Mouse (Mus musculus): ENCODE measurements around the gene Nt5c2. TPM values are rescaled to one million over a fixed set of nuclear protein-coding genes. Genes with fewer than 3 reads are reported as not detected.
A peak's percentile ranks its signal among the peaks of the same experiment; 100 is the strongest.

Nt5c2 gene
- polyA plus RNA-seq, 1 experiment from 2014 or later: 73.5 TPM

GRCm38 (mm10) chr19:46857277-46857989 is 157.5 kb downstream of the Nt5c2 start:
- Histone ChIP-seq H3K27ac (ENCODE audit: low read depth, low read length) (no peak overlapping the region), H3K9ac (ENCODE audit: low read length) (no peak overlapping the region), H3K4me1 (ENCODE audit: control insufficient read depth, insufficient read depth, low read length) (peaks cover 11% of the 10 kb centered on the region), H3K4me3 (ENCODE audit: low read depth, low read length) (no peak overlapping the region), H3K36me3 (ENCODE audit: control insufficient read depth, insufficient read depth, low read length) (no peaks in the 10 kb centered on the region), H3K27me3 (ENCODE audit: control insufficient read depth, insufficient read depth, low read length) (no peaks in the 10 kb centered on the region), H3K4me2 (no peak overlapping the region), H3K9me3 (ENCODE audit: control insufficient read depth, low read length) (no peaks in the 10 kb centered on the region)
- 67% methylated on average over 9 of the region's 9 CpGs for WGBS
- DNase-seq (ENCODE audit: low spot score, missing footprints) (no peak), ATAC-seq (ENCODE audit: low FRiP score) (no peak)

- Histone ChIP-seq H3K4me3 (ENCODE audit: low read depth, low read length) (no peak overlapping the region), H3K27ac (ENCODE audit: low read depth, low read length) (peak overlapping the region; percentile 14; the same call in 1 of the 2 replicates), H3K36me3 (ENCODE audit: control insufficient read depth, insufficient read depth, low read length) (no peaks in the 10 kb centered on the region), H3K9ac (ENCODE audit: low read length) (peak overlapping the region; percentile 30; the same call in 1 of the 2 replicates), H3K27me3 (ENCODE audit: control insufficient read depth, insufficient read depth, low read length) (no peaks in the 10 kb centered on the region), H3K9me3 (ENCODE audit: control insufficient read depth, low read length) (no peaks in the 10 kb centered on the region), H3K4me2 (peak overlapping the region; percentile 9; the same call in 1 of the 2 replicates), H3K4me1 (ENCODE audit: control insufficient read depth, insufficient read depth, low read length) (peaks cover 11% of the 10 kb centered on the region)
- no peak for DNase-seq (ENCODE audit: low spot score, missing footprints)
- ATAC-seq (ENCODE audit: low FRiP score): no peak
- 19% methylated on average over 10 of the region's 10 CpGs for WGBS
Measured at GRCm38 (mm10) chr19:46856780-46857179, 158.2 kb downstream of the Nt5c2 start.

- Histone ChIP-seq H3K4me3 (ENCODE audit: low read depth, low read length) (no peak overlapping the region), H3K27me3 (ENCODE audit: control insufficient read depth, insufficient read depth, low read length) (no peaks in the 10 kb centered on the region), H3K27ac (ENCODE audit: low read depth, low read length) (peak overlapping the region; percentile 14; the same call in 1 of the 2 replicates), H3K9ac (ENCODE audit: low read length) (peak overlapping the region; percentile 30; the same call in 1 of the 2 replicates), H3K4me1 (ENCODE audit: control insufficient read depth, insufficient read depth, low read length) (peaks cover 11% of the 10 kb centered on the region), H3K4me2 (peak overlapping the region; percentile 9; the same call in 1 of the 2 replicates), H3K36me3 (ENCODE audit: control insufficient read depth, insufficient read depth, low read length) (no peaks in the 10 kb centered on the region), H3K9me3 (ENCODE audit: control insufficient read depth, low read length) (no peaks in the 10 kb centered on the region)
- WGBS: 53% methylated on average over 6 of the region's 6 CpGs
- ATAC-seq (ENCODE audit: low FRiP score) (no peak), DNase-seq (ENCODE audit: low spot score, missing footprints) (no peak)
Measured at GRCm38 (mm10) chr19:46856232-46856631, 158.7 kb downstream of the Nt5c2 start.

GRCm38 (mm10) chr19:46849443-46849997 is 165.4 kb downstream of the Nt5c2 start:
- DNase-seq (ENCODE audit: low spot score, missing footprints) (no peak), ATAC-seq (ENCODE audit: low FRiP score) (no peak)
- H3K4me1 ChIP-seq (ENCODE audit: control insufficient read depth, insufficient read depth, low read length): no peaks in the 10 kb centered on the region
- no peak overlapping the region for H3K4me3 ChIP-seq (ENCODE audit: low read depth, low read length)
- H3K27me3 ChIP-seq (ENCODE audit: control insufficient read depth, insufficient read depth, low read length): no peaks in the 10 kb centered on the region
- H3K4me2 ChIP-seq: no peak overlapping the region
- 84% methylated on average over 9 of the region's 9 CpGs for WGBS
- H3K9ac ChIP-seq (ENCODE audit: low read length): no peak overlapping the region
- no peaks in the 10 kb centered on the region for H3K9me3 ChIP-seq (ENCODE audit: control insufficient read depth, low read length)
- H3K27ac ChIP-seq (ENCODE audit: low read depth, low read length): no peak overlapping the region
- no peaks in the 10 kb centered on the region for H3K36me3 ChIP-seq (ENCODE audit: control insufficient read depth, insufficient read depth, low read length)

GRCm38 (mm10) chr19:46848381-46849268 is 166.3 kb downstream of the Nt5c2 start:
- no peaks in the 10 kb centered on the region for H3K9me3 ChIP-seq (ENCODE audit: control insufficient read depth, low read length)
- no peaks in the 10 kb centered on the region for H3K4me1 ChIP-seq (ENCODE audit: control insufficient read depth, insufficient read depth, low read length)
- H3K4me3 ChIP-seq (ENCODE audit: low read depth, low read length): no peak overlapping the region
- H3K27ac ChIP-seq (ENCODE audit: low read depth, low read length): no peak overlapping the region
- DNase-seq (ENCODE audit: low spot score, missing footprints) (no peak), ATAC-seq (ENCODE audit: low FRiP score) (no peak)
- no peaks in the 10 kb centered on the region for H3K27me3 ChIP-seq (ENCODE audit: control insufficient read depth, insufficient read depth, low read length)
- H3K36me3 ChIP-seq (ENCODE audit: control insufficient read depth, insufficient read depth, low read length): no peaks in the 10 kb centered on the region
- no peak overlapping the region for H3K4me2 ChIP-seq
- 78% methylated on average over 14 of the region's 14 CpGs for WGBS
- no peak overlapping the region for H3K9ac ChIP-seq (ENCODE audit: low read length)

- Histone ChIP-seq H3K4me3 (ENCODE audit: low read depth, low read length) (no peak overlapping the region), H3K27me3 (ENCODE audit: control insufficient read depth, insufficient read depth, low read length) (no peaks in the 10 kb centered on the region), H3K4me1 (ENCODE audit: control insufficient read depth, insufficient read depth, low read length) (no peaks in the 10 kb centered on the region), H3K36me3 (ENCODE audit: control insufficient read depth, insufficient read depth, low read length) (no peaks in the 10 kb centered on the region), H3K4me2 (no peak overlapping the region), H3K9me3 (ENCODE audit: control insufficient read depth, low read length) (no peaks in the 10 kb centered on the region), H3K27ac (ENCODE audit: low read depth, low read length) (no peak overlapping the region), H3K9ac (ENCODE audit: low read length) (no peak overlapping the region)
- WGBS: 81% methylated on average over 5 of the region's 5 CpGs
- DNase-seq (ENCODE audit: low spot score, missing footprints): no peak
- no peak for ATAC-seq (ENCODE audit: low FRiP score)
Measured at GRCm38 (mm10) chr19:46846459-46846858, 168.5 kb downstream of the Nt5c2 start.

GRCm38 (mm10) chr19:46846056-46846455 is 168.9 kb downstream of the Nt5c2 start:
- no peaks in the 10 kb centered on the region for H3K4me1 ChIP-seq (ENCODE audit: control insufficient read depth, insufficient read depth, low read length)
- H3K9me3 ChIP-seq (ENCODE audit: control insufficient read depth, low read length): no peaks in the 10 kb centered on the region
- no peaks in the 10 kb centered on the region for H3K36me3 ChIP-seq (ENCODE audit: control insufficient read depth, insufficient read depth, low read length)
- no peak overlapping the region for H3K9ac ChIP-seq (ENCODE audit: low read length)
- H3K27me3 ChIP-seq (ENCODE audit: control insufficient read depth, insufficient read depth, low read length): no peaks in the 10 kb centered on the region
- no peak overlapping the region for H3K27ac ChIP-seq (ENCODE audit: low read depth, low read length)
- no peak overlapping the region for H3K4me3 ChIP-seq (ENCODE audit: low read depth, low read length)
- no peak overlapping the region for H3K4me2 ChIP-seq
- ATAC-seq (ENCODE audit: low FRiP score) (no peak), DNase-seq (ENCODE audit: low spot score, missing footprints) (no peak)
- 87% methylated on average over 7 of the region's 7 CpGs for WGBS

- H3K4me2 ChIP-seq: no peak overlapping the region
- no peak for DNase-seq (ENCODE audit: low spot score, missing footprints)
- WGBS: 71% methylated on average over 2 of the region's 2 CpGs
Measured at GRCm38 (mm10) chr19:46843030-46843429, 171.9 kb downstream of the Nt5c2 start.

GRCm38 (mm10) chr19:46841016-46841415 is 173.9 kb downstream of the Nt5c2 start:
- Histone ChIP-seq H3K4me3 (ENCODE audit: low read depth, low read length) (no peak overlapping the region), H3K9me3 (ENCODE audit: control insufficient read depth, low read length) (no peaks in the 10 kb centered on the region)
- WGBS: 89% methylated on average over 4 of the region's 4 CpGs

More at GRCm38 (mm10) chr19:46843030-46843429, 171.9 kb downstream of the Nt5c2 start:
- no peaks in the 10 kb centered on the region for H3K4me1 ChIP-seq (ENCODE audit: control insufficient read depth, insufficient read depth, low read length)
- ATAC-seq (ENCODE audit: low FRiP score): no peak
- no peaks in the 10 kb centered on the region for H3K36me3 ChIP-seq (ENCODE audit: control insufficient read depth, insufficient read depth, low read length)
- no peaks in the 10 kb centered on the region for H3K27me3 ChIP-seq (ENCODE audit: control insufficient read depth, insufficient read depth, low read length)
- no peaks in the 10 kb centered on the region for H3K9me3 ChIP-seq (ENCODE audit: control insufficient read depth, low read length)
- H3K9ac ChIP-seq (ENCODE audit: low read length): no peak overlapping the region
- no peak overlapping the region for H3K27ac ChIP-seq (ENCODE audit: low read depth, low read length)
- H3K4me3 ChIP-seq (ENCODE audit: low read depth, low read length): no peak overlapping the region

More at GRCm38 (mm10) chr19:46841016-46841415, 173.9 kb downstream of the Nt5c2 start:
- H3K27me3 ChIP-seq (ENCODE audit: control insufficient read depth, insufficient read depth, low read length): no peaks in the 10 kb centered on the region
- H3K36me3 ChIP-seq (ENCODE audit: control insufficient read depth, insufficient read depth, low read length): no peaks in the 10 kb centered on the region
- ATAC-seq (ENCODE audit: low FRiP score): no peak
- peak; percentile 19 for DNase-seq (ENCODE audit: low spot score, missing footprints)
- no peak overlapping the region for H3K9ac ChIP-seq (ENCODE audit: low read length)
- no peak overlapping the region for H3K27ac ChIP-seq (ENCODE audit: low read depth, low read length)
- peaks cover 4% of the 10 kb centered on the region for H3K4me1 ChIP-seq (ENCODE audit: control insufficient read depth, insufficient read depth, low read length)
- H3K4me2 ChIP-seq: no peak overlapping the region

Data from midbrain, embryonic 11.5 days (tissue).